Mouse (Mus musculus) lung, adult 2 months (tissue): ENCODE measurements around the gene 6330403K07Rik.

Source experiments
- CTCF ChIP-seq: fragments of 200-500 bp; IDR thresholded peaks from 2 replicates; pipeline ENCODE4 v1.5.1; 2011; ENCODE audit warnings: mild to moderate bottlenecking, low read length, control low read depth; ENCODE audit not compliant: insufficient read depth
- POLR2A ChIP-seq: fragments of 200-500 bp; IDR thresholded peaks from 2 replicates; pipeline ENCODE4 v1.6.1; 2011; ENCODE audit warnings: low read depth, mild to moderate bottlenecking, control low read depth, low read length, borderline replicate concordance; ENCODE audit errors: extremely low read depth

DNA sequence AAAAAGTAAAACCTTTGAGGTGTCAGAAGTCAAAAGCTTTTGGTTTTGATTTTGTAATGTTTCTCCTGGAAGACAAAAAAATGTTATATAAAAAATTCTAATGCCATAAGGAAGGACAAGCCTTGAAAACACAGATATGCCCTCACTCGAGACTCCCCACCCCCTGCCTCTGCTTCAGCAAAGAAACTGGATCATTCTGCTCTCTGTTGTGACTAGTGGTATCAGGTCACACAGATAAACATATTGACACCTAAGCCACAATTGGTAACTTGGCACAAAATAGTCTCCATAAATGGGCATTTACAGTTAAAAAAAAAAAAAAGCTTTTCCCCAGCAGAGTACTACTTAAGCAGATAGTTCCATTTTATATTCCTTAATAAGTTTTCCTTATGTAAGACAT lies 43.0 kb upstream of the 6330403K07Rik start:
- TF ChIP-seq CTCF (no peak), POLR2A (no peak)
